ENCODE assay signal across 24 mouse cellular contexts in the genomic region with DNA sequence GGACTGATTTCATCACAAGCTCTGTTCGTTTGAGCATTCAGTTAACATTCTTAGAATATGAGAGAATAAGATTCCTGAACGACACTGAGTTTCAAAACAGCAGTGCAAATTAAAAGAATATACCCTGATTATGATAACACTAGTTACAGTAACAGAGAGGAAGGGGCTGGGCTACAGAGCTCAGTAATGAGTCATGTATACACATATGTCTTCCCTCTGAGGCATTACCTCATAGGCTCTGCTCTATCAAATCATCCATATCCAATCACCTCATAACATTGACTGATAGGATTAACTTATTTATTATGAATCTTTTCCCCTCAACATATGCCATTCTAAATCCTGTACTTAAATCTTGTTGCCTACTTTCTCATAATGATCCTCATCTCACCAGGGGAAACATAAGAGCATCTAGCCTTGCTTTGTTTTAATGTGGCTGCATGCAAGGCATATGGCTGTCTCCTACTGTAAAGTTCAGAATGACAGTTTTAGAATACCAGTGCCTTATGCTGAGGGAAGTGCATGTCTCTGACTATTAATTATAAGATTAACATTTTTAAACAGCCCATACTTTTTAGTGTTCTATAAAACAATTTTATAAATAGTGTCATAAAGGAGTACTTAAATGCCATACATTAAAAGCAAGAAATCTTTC.
DNase-seq lines count a peak whose midpoint lies in the region; ATAC-seq and TF ChIP-seq lines count a peak whose summit lies in the region.
"Had no signal": no experiment of that assay in that cellular context is flagged by ENCODE, and none has a peak within 500 bp of the region (broad histone marks: within the 10 kb centered on the region; RNA-seq: fewer than 3 reads in every experiment).

No protein-coding gene starts in this region.

- H3K9me3 ChIP-seq in forebrain, embryonic 13.5 days (replicated peaks) = no peaks in the 10 kb centered on the region
- no peaks in the 10 kb centered on the region for H3K9me3 ChIP-seq in forebrain, embryonic 11.5 days (ENCODE audit: control insufficient read depth, low read length)
- no peaks in the 10 kb centered on the region for H3K9me3 ChIP-seq in hindbrain, postnatal 0 days (ENCODE audit: low read length)
- no peaks in the 10 kb centered on the region for H3K9me3 ChIP-seq in hindbrain, embryonic 10.5 days
- H3K9me3 ChIP-seq in neural tube, embryonic 12.5 days = no peaks in the 10 kb centered on the region
- H3K9me3 ChIP-seq: heart, embryonic 13.5 days; midbrain, embryonic 13.5 days; stomach, embryonic 15.5 days had no signal

- peak; percentile 71; the same call in 1 of the 2 replicates for ATAC-seq in forebrain, embryonic 13.5 days
- ATAC-seq in forebrain, embryonic 11.5 days (replicated peaks; ENCODE audit: low FRiP score) = no peak
- ATAC-seq in hindbrain, postnatal 0 days = peak; percentile 58; the same call in 1 of the 2 replicates
- ATAC-seq in neural tube, embryonic 12.5 days (ENCODE audit: low FRiP score, low read depth) = peak; percentile 50; the same call in 1 of the 2 replicates
- ATAC-seq: intestine, embryonic 16.5 days; midbrain, embryonic 13.5 days had no signal

- no peak overlapping the region for H3K9ac ChIP-seq in forebrain, embryonic 13.5 days
- no peak overlapping the region for H3K9ac ChIP-seq in forebrain, embryonic 11.5 days (ENCODE audit: low read length)
- no peak overlapping the region for H3K9ac ChIP-seq in hindbrain, postnatal 0 days (replicated peaks; ENCODE audit: low read length)
- no peak overlapping the region for H3K9ac ChIP-seq in neural tube, embryonic 12.5 days
- H3K9ac ChIP-seq: heart, embryonic 13.5 days; liver, embryonic 14.5 days; midbrain, embryonic 13.5 days; stomach, embryonic 15.5 days had no signal

- H3K27me3 ChIP-seq in forebrain, embryonic 13.5 days = no peaks in the 10 kb centered on the region
- H3K27me3 ChIP-seq in forebrain, embryonic 11.5 days (ENCODE audit: control insufficient read depth, insufficient read depth, low read length) = no peaks in the 10 kb centered on the region
- no peaks in the 10 kb centered on the region for H3K27me3 ChIP-seq in hindbrain, postnatal 0 days (ENCODE audit: insufficient read depth, low read length)
- H3K27me3 ChIP-seq in hindbrain, embryonic 10.5 days (ENCODE audit: insufficient read depth, poor library complexity, severe bottlenecking) = no peaks in the 10 kb centered on the region
- H3K27me3 ChIP-seq in neural tube, embryonic 12.5 days (replicated peaks) = no peaks in the 10 kb centered on the region
- H3K27me3 ChIP-seq: CH12.LX; heart, embryonic 13.5 days; midbrain, embryonic 13.5 days; stomach, embryonic 15.5 days had no signal

- WGBS in forebrain, embryonic 13.5 days = 79% methylated on average over 2 of the region's 2 CpGs
- WGBS in forebrain, embryonic 11.5 days = 80% methylated on average over 2 of the region's 2 CpGs
- 67% methylated on average over 2 of the region's 2 CpGs for WGBS in hindbrain, postnatal 0 days
- WGBS in hindbrain, embryonic 10.5 days = 85% methylated on average over 2 of the region's 2 CpGs
- 78% methylated on average over 2 of the region's 2 CpGs for WGBS in neural tube, embryonic 12.5 days

- DNase-seq in forebrain, embryonic 11.5 days (ENCODE audit: low spot score) = no peak
- DNase-seq in hindbrain, postnatal 0 days (ENCODE audit: low spot score) = no peak
- DNase-seq in hindbrain, embryonic 10.5 days (ENCODE audit: low spot score) = no peak
- DNase-seq in neural tube, embryonic 10.5 days (ENCODE audit: extremely low spot score, low spot score) = no peak
- DNase-seq in urinary bladder, postnatal 25 days (ENCODE audit: low spot score) = no peak
- DNase-seq: adrenal gland, adult 8-10 months; cerebellum, adult 8-10 months; cerebellum, postnatal 25 days; heart, postnatal 10 days; kidney, adult 9 months; kidney, postnatal 36 days; liver; lung, adult 2 months; lung, postnatal 10 days; right cerebral cortex, postnatal 25 days had no signal

- H3K4me1 ChIP-seq in forebrain, embryonic 13.5 days = no peaks in the 10 kb centered on the region
- no peaks in the 10 kb centered on the region for H3K4me1 ChIP-seq in forebrain, embryonic 11.5 days (replicated peaks; ENCODE audit: control insufficient read depth, insufficient read depth, low read length)
- H3K4me1 ChIP-seq in hindbrain, postnatal 0 days (ENCODE audit: insufficient read depth, low read length) = no peaks in the 10 kb centered on the region
- H3K4me1 ChIP-seq in hindbrain, embryonic 10.5 days (replicated peaks) = no peaks in the 10 kb centered on the region
- H3K4me1 ChIP-seq in neural tube, embryonic 12.5 days = no peaks in the 10 kb centered on the region
- H3K4me1 ChIP-seq: heart, embryonic 13.5 days; midbrain, embryonic 13.5 days; stomach, embryonic 15.5 days had no signal

- no peak overlapping the region for H3K4me2 ChIP-seq in forebrain, embryonic 13.5 days
- no peak overlapping the region for H3K4me2 ChIP-seq in forebrain, embryonic 11.5 days (ENCODE audit: low read depth, low read length, severe bottlenecking)
- H3K4me2 ChIP-seq in hindbrain, postnatal 0 days (ENCODE audit: low read depth, low read length) = no peak overlapping the region
- no peak overlapping the region for H3K4me2 ChIP-seq in neural tube, embryonic 12.5 days (replicated peaks)
- H3K4me2 ChIP-seq: heart, embryonic 13.5 days; midbrain, embryonic 13.5 days; stomach, embryonic 15.5 days had no signal

- H3K4me3 ChIP-seq in forebrain, embryonic 13.5 days = no peak overlapping the region
- no peak overlapping the region for H3K4me3 ChIP-seq in forebrain, embryonic 11.5 days (ENCODE audit: low read depth, low read length)
- no peak overlapping the region for H3K4me3 ChIP-seq in hindbrain, postnatal 0 days (ENCODE audit: low read length)
- H3K4me3 ChIP-seq in hindbrain, embryonic 10.5 days = no peak overlapping the region
- no peak overlapping the region for H3K4me3 ChIP-seq in neural tube, embryonic 12.5 days
- H3K4me3 ChIP-seq: heart, embryonic 13.5 days; midbrain, embryonic 13.5 days; stomach, embryonic 15.5 days had no signal

- H3K36me3 ChIP-seq in forebrain, embryonic 13.5 days (ENCODE audit: poor library complexity, severe bottlenecking) = no peaks in the 10 kb centered on the region
- H3K36me3 ChIP-seq in forebrain, embryonic 11.5 days (ENCODE audit: control insufficient read depth, insufficient read depth, low read length) = no peaks in the 10 kb centered on the region
- no peaks in the 10 kb centered on the region for H3K36me3 ChIP-seq in hindbrain, postnatal 0 days (ENCODE audit: insufficient read depth, low read length)
- H3K36me3 ChIP-seq in hindbrain, embryonic 10.5 days = no peaks in the 10 kb centered on the region
- no peaks in the 10 kb centered on the region for H3K36me3 ChIP-seq in neural tube, embryonic 12.5 days
- H3K36me3 ChIP-seq: heart, embryonic 13.5 days; midbrain, embryonic 13.5 days; stomach, embryonic 15.5 days had no signal

- TF ChIP-seq CTCF in hindbrain, postnatal 0 days (IDR thresholded peaks at IDR 0.05; ENCODE audit: low read depth) = no peak

- no peak overlapping the region for H3K27ac ChIP-seq in forebrain, embryonic 13.5 days
- H3K27ac ChIP-seq in forebrain, embryonic 11.5 days (ENCODE audit: low read depth, low read length) = no peak overlapping the region
- H3K27ac ChIP-seq in hindbrain, postnatal 0 days = no peak overlapping the region
- H3K27ac ChIP-seq in hindbrain, embryonic 10.5 days = no peak overlapping the region
- H3K27ac ChIP-seq in neural tube, embryonic 12.5 days = no peak overlapping the region
- H3K27ac ChIP-seq: heart, embryonic 13.5 days; liver, embryonic 14.5 days; macrophage; midbrain, embryonic 13.5 days; stomach, embryonic 15.5 days had no signal
